Mouse (Mus musculus) ZHBTc4 (cell line): Measurements from ENCODE around the gene Glrx3.

Source experiments
- DNase-seq: peaks from one replicate; pipeline ENCODE4 v3.0.0-alpha.2; 2011; ENCODE audit warnings: low read depth, low spot score

The Glrx3 gene

GRCm38 (mm10) chr7:137437440-137438178 is at the start of gene Glrx3:
Gene Glrx3, plus strand, starts transcription at chr7:137437614.
- DNase-seq = peak; percentile 99

GRCm38 (mm10) chr7:137387863-137388262 is 49.6 kb upstream of the Glrx3 start:
- no peak for DNase-seq

- no peak for DNase-seq
These were observed 42.0 kb upstream of the Glrx3 start for GRCm38 (mm10) chr7:137395421-137395820.

- peak; percentile 74 for DNase-seq
These were observed 40.0 kb upstream of the Glrx3 start for GRCm38 (mm10) chr7:137397361-137397910.

GRCm38 (mm10) chr7:137398973-137399372 is 38.4 kb upstream of the Glrx3 start:
- no peak for DNase-seq

GRCm38 (mm10) chr7:137404146-137404545 is 33.3 kb upstream of the Glrx3 start:
- no peak for DNase-seq

GRCm38 (mm10) chr7:137407428-137408058 is 29.9 kb upstream of the Glrx3 start:
- DNase-seq = no peak

GRCm38 (mm10) chr7:137410337-137411197 is 26.8 kb upstream of the Glrx3 start, which contains the start of gene 9430038I01Rik:
Gene 9430038I01Rik, minus strand, starts transcription at chr7:137410762.
- DNase-seq = peak; percentile 98

GRCm38 (mm10) chr7:137414710-137415109 is 22.7 kb upstream of the Glrx3 start:
- no peak for DNase-seq

- DNase-seq = no peak
These were observed 16.9 kb upstream of the Glrx3 start for GRCm38 (mm10) chr7:137420550-137420949.

- DNase-seq = no peak
These were observed 16.2 kb upstream of the Glrx3 start for GRCm38 (mm10) chr7:137421236-137421635.

GRCm38 (mm10) chr7:137426693-137427092 is 10.7 kb upstream of the Glrx3 start:
- DNase-seq = peak; percentile 58

- DNase-seq = no peak
These were observed 5.4 kb upstream of the Glrx3 start for GRCm38 (mm10) chr7:137431769-137432603.

GRCm38 (mm10) chr7:137436901-137437300 is 513 bp upstream of the Glrx3 start:
- DNase-seq = no peak

- no peak for DNase-seq
These were observed 751 bp downstream of the Glrx3 start for GRCm38 (mm10) chr7:137438179-137438550.

GRCm38 (mm10) chr7:137438962-137439361 is 1.5 kb downstream of the Glrx3 start:
- DNase-seq = peak; percentile 28

GRCm38 (mm10) chr7:137442951-137443350 is 5.5 kb downstream of the Glrx3 start:
- DNase-seq = no peak

GRCm38 (mm10) chr7:137445321-137445720 is 7.9 kb downstream of the Glrx3 start:
- no peak for DNase-seq

GRCm38 (mm10) chr7:137461396-137461795 is 24.0 kb downstream of the Glrx3 start:
- peak; percentile 61 for DNase-seq

GRCm38 (mm10) chr7:137468174-137468573 is 30.8 kb downstream of the Glrx3 start:
- DNase-seq = peak; percentile 78
